Mouse (Mus musculus): ENCODE measurements at regions not wholly inside any gene's neighbourhood (a gene's known extent, or its start where the extent isn't known, plus 50 kb on each side); places are given as distances from the start of the nearest gene placed in this dataset.

DNA sequence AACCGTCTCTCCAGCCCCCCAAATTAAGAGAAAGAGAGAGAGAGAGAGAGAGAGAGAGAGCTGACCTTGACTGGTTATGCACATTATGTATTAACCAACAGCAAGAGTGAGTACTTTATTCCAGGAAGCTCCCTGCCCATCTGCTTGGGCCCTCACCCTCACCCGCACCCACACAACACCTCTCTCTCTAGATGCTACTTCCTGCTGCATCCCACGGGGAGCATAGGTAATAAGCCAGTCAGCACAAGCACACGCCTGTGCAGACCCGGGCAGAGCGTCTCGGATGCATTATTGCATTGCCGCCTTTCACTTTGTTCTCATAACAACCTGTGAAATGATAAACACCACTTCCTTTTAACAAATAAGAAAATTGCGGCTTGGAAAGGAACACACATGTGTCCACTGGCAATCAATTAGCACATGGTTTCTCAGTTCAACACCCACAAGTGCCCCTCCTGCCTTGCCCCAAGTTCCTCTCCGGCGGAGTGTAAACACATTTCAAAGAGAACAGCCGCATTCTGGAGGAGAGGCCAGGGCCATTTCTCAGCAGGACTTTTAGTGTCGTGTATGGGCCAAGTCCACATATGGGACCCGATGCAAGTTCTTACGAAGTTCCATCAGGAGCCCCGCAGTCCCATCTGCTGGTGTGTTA, 211.7 kb downstream of the Setd4 start:
- TF ChIP-seq CTCF (IDR thresholded peaks at IDR 0.05; ENCODE audit: low read depth) (no peak), EP300 (IDR thresholded peaks at IDR 0.05; ENCODE audit: low read depth) (no peak)
